Mouse (Mus musculus) stomach, postnatal 0 days (tissue): ENCODE data around the gene Celsr3.

Source experiments
- CTCF ChIP-seq: IDR thresholded peaks from 2 replicates; pipeline ENCODE4 v1.5.1; 2016; ENCODE audit warnings: antibody characterized with exemption, low read depth, mild to moderate bottlenecking, moderate library complexity
- EP300 ChIP-seq: optimal IDR thresholded peaks from 2 replicates; pipeline ENCODE3; 2016; ENCODE audit warnings: antibody characterized with exemption

GRCm38 (mm10) chr9:108795762-108796161, 30.4 kb upstream of the Celsr3 start:
- no peak for TF ChIP-seq CTCF
- no peak for TF ChIP-seq EP300
